Mouse (Mus musculus) MEL-GATA-1-ER (cell line): Measurements from ENCODE around the gene Plk5.
A peak's percentile ranks its signal among the peaks of the same experiment; 100 is the strongest.
"Not testable (repeated sequence)": the region's sequence is repeated elsewhere in the genome, so short reads cannot be mapped to it uniquely, and the experiment has no call there.

Source experiments
- DNase-seq: peaks from one replicate; pipeline ENCODE4 v3.0.0-alpha.2; 2012; ENCODE audit warnings: low read depth; ENCODE audit errors: extremely low read depth

Gene Plk5

DNA sequence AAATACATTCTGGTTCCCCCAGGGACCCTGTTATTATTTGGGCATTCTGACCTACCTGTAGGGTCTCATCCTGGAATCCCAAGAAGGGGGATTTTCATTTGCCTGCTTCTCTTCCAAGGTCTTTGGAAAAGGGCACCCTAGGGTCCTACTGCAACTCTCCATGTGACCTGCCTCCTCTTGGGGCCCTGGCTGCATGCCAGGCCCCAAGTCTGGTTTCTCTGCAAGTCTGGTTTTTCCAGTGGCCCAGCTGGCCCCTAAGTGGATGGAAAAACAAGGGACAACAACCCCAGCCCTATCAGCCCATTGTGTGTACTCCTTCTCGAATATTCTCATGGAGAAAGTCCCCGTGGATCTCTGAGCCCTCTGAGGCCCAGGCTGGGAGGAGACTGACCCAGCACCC is 25.4 kb upstream of the Plk5 start:
- no peak for DNase-seq

DNA sequence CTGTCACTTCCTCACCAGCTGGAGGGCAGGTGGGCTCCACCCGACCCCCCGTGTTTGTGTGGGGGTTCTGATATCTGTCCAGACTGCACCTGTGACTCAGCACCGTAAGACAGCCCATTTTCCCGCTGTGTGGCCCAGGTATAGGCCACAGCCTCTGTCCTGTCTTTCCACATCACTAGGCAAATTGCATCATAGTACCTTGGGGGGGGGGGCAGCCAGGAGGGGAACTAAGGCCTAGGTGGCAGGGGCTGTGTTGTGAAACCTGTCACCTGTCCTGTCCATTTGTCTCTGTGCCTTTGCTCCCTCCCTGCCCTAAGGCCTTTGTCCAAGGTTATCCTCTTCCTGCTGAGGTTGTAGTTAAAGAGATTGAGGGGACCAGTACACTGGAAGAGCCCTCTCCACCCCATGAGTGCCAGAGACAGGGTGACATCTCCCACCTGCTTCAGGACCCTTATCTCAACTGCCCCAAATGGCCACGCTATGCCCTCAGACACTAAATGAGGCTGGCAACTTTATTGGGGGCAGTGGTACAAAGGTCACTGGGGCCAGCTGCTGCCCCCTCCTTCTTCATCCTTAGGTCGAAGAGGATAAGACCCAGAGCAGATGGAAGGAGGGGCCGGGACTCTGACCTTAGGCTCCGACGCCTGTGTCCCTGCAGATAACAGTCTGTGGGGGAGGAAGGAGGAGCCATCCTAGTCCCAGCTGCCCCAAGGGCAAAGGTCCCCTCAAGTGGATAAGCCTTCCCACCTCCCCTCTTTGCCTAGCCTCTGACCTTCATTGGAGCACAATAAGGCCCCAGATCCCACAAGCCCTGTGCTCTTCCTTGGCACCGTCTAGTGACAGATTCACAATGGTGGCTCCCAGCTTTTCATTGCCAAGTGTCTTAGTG is 24.4 kb upstream of the Plk5 start:
- no peak for DNase-seq

- no peak for DNase-seq
Measured at GRCm38 (mm10) chr10:80332525-80332989, 23.7 kb upstream of the Plk5 start.

DNA sequence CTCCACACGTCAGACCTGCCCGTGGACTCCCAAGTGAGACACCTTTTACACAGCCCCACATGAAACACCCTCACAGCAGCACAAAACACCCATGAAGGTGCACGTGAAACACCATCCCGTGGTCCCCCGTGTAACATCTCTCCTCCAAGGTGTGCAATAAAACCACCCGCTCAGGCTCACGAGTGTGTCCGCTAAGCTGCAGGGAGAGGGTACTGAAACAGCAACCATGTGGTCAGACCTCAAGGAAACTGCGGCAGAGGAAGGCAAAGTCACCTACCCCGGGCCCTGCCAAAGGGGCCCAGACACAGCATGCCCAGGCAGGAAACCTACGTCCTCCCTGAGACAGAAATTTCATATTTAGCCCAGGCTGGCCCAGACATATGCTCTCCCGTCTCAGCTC is 20.0 kb upstream of the Plk5 start:
- DNase-seq: no peak

DNA sequence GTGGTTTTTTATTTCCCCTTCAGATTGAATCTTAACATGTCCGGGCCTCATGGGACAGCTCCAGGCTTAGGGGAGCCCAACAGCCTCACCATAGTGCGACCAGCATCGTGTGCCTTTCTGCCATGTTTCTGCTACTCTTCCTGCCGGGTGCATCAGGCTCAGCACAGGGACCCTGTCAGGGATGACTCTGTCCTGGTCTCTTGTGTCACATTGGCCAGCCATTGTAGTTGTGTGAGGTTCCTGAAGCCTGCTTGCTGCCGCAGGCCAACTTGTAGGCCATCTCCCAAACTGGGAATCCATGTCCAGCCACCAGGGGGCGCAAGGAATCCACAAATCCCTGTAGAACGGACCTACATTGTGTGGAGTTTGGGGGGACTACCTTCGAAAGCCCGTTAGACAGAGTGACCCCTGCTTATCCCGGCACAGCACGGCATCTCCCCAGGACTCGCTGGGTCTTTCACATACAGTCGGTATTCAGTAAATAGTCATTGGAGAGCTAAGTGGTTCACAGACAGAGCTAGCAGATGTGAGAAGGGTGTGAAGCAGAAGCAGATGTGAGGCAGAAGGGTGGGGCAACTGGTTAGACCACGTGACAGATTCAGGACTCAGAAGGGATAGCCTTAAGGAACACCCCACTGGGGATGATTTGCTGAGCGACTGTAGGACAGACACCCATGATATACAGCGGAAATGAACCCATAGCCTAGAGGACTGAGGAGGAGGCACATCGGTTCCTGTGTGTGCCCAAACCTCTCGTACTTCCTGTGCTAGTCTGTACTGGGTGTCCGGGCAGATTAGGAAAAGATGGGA is 16.1 kb upstream of the Plk5 start:
- peak; percentile 71 for DNase-seq

DNA sequence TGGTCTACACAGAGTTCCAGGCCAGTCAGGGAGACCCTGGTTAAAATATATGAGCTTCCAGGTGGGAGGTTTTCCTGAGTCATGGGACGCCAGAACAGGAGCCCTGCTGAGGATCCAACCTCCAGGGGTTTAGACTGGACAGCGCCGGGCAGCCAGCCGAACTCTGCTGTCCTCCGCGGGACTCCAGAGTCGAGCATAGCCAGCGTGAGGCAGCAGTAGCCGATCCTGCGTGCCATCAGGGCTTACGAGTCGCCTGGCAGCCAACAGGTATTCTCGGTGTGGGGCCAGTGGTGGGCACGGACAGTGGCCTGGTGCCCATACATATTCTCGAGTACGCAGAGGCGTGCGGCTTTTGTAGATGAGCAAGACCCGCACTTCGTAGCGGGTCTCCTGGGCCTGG is 15.2 kb upstream of the Plk5 start:
- no peak for DNase-seq

- DNase-seq: no peak
Measured at GRCm38 (mm10) chr10:80341491-80342304, 14.6 kb upstream of the Plk5 start.

DNA sequence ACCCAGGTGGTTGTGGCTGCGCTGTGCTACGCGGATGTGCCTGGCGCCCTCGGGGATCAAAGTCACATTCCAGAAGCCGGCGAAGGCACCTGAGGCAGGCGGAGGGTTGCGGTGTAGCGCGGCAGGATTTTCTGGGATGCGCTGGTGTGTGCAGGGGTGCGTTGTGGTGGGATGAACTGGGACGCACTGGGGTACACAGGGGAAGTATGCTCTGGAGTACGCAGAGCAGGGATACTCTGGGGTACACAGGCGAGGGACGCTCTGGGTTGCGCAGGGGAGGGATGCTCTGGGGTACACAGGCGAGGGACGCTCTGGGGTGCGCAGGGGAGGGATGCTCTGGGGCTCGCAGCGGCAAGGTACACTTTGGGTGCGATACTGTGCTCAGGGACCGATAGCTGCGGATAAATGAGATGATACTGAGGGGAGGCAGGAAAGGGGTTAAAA is 13.9 kb upstream of the Plk5 start:
- DNase-seq: no peak

DNA sequence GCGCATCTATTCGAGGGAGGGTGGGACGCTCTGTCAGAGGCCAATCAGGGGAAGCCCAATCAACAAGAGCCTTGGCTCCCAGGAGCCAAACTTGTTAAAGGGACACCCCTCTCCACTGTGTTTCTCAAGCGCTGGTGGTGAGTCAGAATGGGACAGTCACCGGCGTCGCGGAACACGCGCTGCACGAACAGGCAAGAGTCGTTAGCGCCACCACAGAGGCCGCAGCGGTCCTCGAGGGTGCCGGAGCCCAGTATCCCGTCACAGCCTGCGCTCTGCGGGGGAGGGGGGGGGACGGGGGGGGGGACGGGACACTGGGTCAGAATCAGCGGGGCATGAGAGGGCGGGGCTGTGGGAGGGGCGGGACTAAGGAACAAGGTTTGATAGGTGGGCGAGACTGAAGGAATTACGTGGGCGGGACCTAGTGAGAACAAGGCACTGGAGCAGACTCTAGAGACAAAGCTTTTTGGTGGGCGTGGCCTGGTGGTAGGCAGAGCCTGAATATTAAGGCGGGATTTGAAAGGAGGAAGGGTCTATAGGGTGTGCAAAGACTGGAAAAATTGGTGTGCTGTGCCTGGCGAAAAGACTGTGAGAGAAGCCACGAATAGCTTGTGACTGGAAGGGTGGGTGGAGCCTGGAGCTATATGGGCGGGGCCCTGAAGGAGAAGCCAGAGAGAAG is 13.4 kb upstream of the Plk5 start:
- peak; percentile 88 for DNase-seq

- no peak for DNase-seq
Measured at GRCm38 (mm10) chr10:80343425-80343895, 12.8 kb upstream of the Plk5 start.

- DNase-seq: peak; percentile 89
Measured at GRCm38 (mm10) chr10:80344131-80344661, 12.1 kb upstream of the Plk5 start.

DNA sequence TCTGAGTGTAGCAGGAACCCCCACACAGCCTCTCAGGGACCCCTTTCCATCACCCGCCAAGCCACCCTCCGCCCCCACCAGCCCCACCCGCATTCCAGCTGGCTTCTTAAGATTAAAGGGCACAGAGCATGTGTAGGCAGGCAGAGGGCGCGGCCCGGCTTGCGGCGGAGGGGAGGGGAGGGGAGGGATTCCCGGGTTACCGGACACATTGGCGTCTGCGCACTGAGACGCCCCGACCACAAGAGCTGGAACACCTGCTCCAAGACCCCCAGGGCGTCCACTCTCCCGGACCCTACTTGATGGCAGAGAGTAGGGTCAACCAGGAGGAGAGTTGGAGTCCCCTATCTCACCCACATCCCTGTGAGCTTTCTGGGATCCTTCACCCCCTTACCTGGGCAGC is 11.1 kb upstream of the Plk5 start:
- DNase-seq: no peak

DNA sequence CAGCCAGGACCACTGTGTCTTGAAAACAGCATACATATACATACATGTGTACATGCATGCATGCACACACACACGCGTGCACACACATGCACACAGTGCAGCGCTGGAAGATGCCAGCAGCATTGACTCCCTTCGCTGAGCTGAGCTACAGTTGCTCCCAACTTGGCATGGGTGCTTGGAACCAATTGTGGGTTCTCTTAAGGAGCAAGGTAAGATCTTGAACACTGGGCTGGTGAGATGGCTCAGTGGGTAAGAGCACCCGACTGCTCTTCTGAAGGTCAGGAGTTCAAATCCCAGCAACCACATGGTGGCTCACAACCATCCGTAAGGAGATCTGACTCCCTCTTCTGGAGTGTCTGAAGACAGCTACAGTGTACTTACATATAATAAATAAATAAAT is 10.3 kb upstream of the Plk5 start:
- DNase-seq: not testable (repeated sequence)

DNA sequence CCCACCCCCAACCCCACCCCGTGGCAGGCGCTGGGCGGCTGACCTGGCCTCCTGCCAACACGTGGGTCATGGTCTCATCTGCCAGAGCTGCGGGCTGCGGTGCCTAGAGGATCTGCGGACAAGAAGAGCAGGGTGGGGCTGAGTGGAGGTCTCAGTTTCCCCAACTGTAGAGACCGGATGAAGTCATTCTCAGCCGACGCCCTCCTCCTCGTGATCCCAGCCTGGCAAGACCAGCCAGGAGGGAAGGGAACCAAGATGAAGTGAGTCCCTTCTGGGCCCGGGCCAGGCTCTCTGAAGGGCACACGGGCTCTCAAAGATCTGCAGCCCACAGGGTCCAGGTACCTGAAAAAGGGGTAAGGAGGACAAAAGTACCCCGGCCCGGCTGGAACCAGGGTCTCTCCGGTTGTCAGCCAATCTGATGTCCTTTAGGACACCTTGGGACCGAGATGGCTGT is 8.7 kb upstream of the Plk5 start:
- no peak for DNase-seq

DNA sequence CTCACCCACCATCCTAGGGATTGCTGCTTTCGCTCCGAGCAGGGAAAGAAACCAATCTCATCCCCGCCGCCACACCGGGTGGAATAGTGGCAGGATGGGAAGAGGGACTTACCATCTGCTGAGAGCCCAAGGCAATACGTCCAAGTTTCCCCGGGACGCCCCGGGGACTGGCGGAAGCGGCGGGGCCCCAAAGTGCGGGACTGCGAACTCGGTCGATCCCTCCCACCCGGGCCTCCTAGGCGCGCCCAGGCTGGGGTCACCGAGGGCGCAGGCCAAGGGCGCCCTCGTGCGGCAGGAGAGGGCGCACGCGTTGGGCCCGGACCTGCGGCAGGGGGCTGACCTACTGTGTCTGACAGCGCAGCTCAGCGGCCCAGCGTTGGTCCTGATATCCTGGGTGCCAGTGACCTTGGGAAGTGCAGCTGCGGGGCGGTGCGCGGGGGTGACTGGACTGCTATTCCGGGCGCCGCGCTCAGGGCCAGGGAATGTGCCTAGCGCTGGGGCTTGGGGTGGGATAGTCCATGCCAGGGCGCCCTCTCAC is 7.9 kb upstream of the Plk5 start, which contains the start of gene Adamtsl5:
Adamtsl5 (minus strand) TSS at position 169 of the 538 bp plus-strand sequence.
- DNase-seq: no peak

DNA sequence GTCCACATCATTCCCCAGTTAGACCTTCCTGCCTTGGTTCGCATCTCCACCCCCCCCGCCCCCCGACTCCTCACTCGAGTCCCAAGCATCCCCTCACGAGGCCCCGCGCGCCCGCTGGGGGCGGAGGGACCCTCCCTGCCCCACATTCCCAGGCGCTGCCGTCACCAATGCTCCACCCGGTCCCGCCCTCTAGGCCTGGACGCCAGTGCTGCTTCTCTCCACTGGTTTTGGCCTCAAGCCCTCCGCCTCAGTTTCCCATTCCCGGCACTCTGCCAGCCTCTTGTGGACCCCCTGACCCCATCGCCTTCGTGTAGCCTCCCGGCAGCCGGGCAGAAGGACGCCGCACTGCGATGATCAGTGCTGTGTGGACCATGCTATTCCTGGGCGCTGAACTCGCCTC is 7.3 kb upstream of the Plk5 start:
- DNase-seq: no peak

DNA sequence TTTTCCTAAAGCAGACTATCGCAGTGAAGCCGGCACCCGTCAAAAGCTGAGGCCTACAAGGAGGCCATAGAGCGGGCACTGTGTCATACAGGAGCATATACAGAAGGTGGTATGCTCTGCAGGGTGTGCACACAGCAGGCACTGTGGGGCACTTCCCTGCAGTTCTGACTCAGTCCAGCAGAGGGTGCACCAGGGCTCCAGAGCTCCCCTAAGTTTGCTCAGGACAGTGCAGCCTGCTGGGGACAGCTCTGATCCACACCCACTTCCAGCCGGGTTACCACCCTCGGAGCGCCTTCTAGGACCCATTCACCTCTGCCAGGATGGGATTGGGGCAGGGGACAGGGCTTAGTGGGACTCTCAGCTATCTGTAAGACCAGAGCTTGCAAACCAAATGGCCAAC is 6.0 kb upstream of the Plk5 start:
- DNase-seq: peak; percentile 76

GRCm38 (mm10) chr10:80351896-80352295 is 4.4 kb upstream of the Plk5 start:
- DNase-seq: no peak

DNA sequence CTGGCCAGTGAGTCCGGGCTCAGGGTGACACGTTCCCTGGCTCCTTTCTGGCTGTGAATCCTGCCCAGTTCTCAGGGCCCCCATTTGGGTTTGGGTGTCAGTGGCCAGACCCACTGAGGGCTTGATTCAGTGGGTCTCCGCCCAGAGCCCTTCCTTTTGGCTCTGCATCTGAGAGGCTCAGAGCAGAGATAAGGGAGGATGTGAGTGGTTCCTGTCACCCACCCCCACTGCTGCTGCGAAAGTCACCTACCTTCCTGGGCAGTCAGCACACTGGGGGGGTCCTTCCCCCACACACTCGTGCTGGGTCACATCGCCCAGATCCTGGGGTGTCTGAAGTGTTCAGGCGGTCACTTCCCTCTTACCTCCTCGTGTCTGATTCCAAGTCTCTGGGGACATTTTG is 3.5 kb upstream of the Plk5 start:
- DNase-seq: no peak

- no peak for DNase-seq
Measured at GRCm38 (mm10) chr10:80355431-80355830, 828 bp upstream of the Plk5 start.
